Mouse (Mus musculus) limb, embryonic 14.5 days (tissue): ENCODE results near the gene Teddm3. TPM values are rescaled to one million over a fixed set of nuclear protein-coding genes. Genes with fewer than 3 reads are reported as not detected.
A peak's percentile ranks its signal among the peaks of the same experiment; 100 is the strongest.
"Not testable (repeated sequence)": the region's sequence is repeated elsewhere in the genome, so short reads cannot be mapped to it uniquely, and the experiment has no call there.

Source experiments
- ATAC-seq: fragments of 200-750 bp; cut with Nextera tagmentation; 2 replicates; pipeline ENCODE4 v1.8.0; 2017; ENCODE audit warnings: low read depth, moderate number of reproducible peaks, moderate TSS enrichment; ENCODE audit not compliant: low FRiP score
- DNase-seq: peaks from one replicate; pipeline ENCODE4 v3.0.0-alpha.2; 2015; ENCODE audit warnings: low spot score
- H3K27ac ChIP-seq: fragments of 300-500 bp; sonication (generic); replicated peaks from 2 replicates; pipeline ENCODE4 v1.5.1; 2014; ENCODE audit warnings: low read depth, mild to moderate bottlenecking, low read length, moderate library complexity, mixed read lengths
- H3K27me3 ChIP-seq: fragments of 300-500 bp; sonication (generic); 2 replicates; pipeline ENCODE4 v1.6.1; 2014; ENCODE audit warnings: low read length, mixed read lengths; ENCODE audit not compliant: control insufficient read depth, insufficient read depth
- H3K36me3 ChIP-seq: fragments of 300-500 bp; sonication (generic); 2 replicates; pipeline ENCODE4 v1.6.1; 2014; ENCODE audit warnings: mild to moderate bottlenecking, low read length, moderate library complexity, mixed read lengths; ENCODE audit not compliant: control insufficient read depth, insufficient read depth
- H3K4me1 ChIP-seq: fragments of 300-500 bp; sonication (generic); 2 replicates; pipeline ENCODE4 v1.6.1; 2014; ENCODE audit warnings: antibody characterized with exemption, low read length, mixed read lengths; ENCODE audit not compliant: control insufficient read depth, insufficient read depth
- H3K4me2 ChIP-seq: fragments of 300-500 bp; sonication (generic); replicated peaks from 2 replicates; pipeline ENCODE4 v1.6.1; 2014; ENCODE audit warnings: low read depth, mild to moderate bottlenecking, low read length, moderate library complexity; ENCODE audit not compliant: severe bottlenecking
- H3K4me3 ChIP-seq: fragments of 300-500 bp; sonication (generic); replicated peaks from 2 replicates; pipeline ENCODE4 v1.5.1; 2014; ENCODE audit warnings: low read length
- H3K9ac ChIP-seq: fragments of 300-500 bp; sonication (generic); 2 replicates; pipeline ENCODE4 v1.6.1; 2014; ENCODE audit warnings: mild to moderate bottlenecking, low read depth, low read length, moderate library complexity; ENCODE audit not compliant: severe bottlenecking
- H3K9me3 ChIP-seq: fragments of 300-500 bp; sonication (generic); 2 replicates; pipeline ENCODE4 v1.6.1; 2016; ENCODE audit warnings: low read length; ENCODE audit not compliant: control insufficient read depth
- POLR2A ChIP-seq: fragments of 200-500 bp; IDR thresholded peaks from 2 replicates; pipeline ENCODE4 v1.8.0; 2012; ENCODE audit warnings: inconsistent platforms, mild to moderate bottlenecking, moderate library complexity, borderline replicate concordance; ENCODE audit not compliant: insufficient read depth, insufficient read length; ENCODE audit errors: extremely low read depth
- WGBS: fragments of 180-500 bp; shearing (Covaris S2); extraction: QIAGEN DNeasy Blood & Tissue Kit; methylation state at CpG from one replicate; pipeline ENCODE4 v1.1.7; 2014; 5-methylcytosine and 5-hydroxymethylcytosine counted together
- polyA plus RNA-seq, 2 experiments: library from polyadenylated mRNA; depleted of rRNA in 1 of 2; stranded (reverse) in 1 of 2; unstranded in 1 of 2; fragments of >200 nt; fragmentation: Nextera tagmentation in 1 of 2; extraction: Ambion mirVana in 1 of 2; gene quantifications; 2 replicates each; pipeline versions ENCODE4 v1.2.1 to v1.2.3; 2012 to 2014

Gene Teddm3
- polyA plus RNA-seq, 2 experiments, result 0.28 to 2.1 TPM

- DNase-seq, H3K27me3 ChIP-seq, H3K9ac ChIP-seq, H3K9me3 ChIP-seq, H3K4me2 ChIP-seq, ATAC-seq, H3K4me3 ChIP-seq, H3K4me1 ChIP-seq, H3K36me3 ChIP-seq, H3K27ac ChIP-seq: not testable (repeated sequence)
- 59% methylated on average over 1 of the region's 1 CpGs for WGBS
Observed at GRCm38 (mm10) chr16:21159226-21159625, 5.4 kb upstream of the Teddm3 start.

GRCm38 (mm10) chr16:21156261-21156660 lies 2.5 kb upstream of the Teddm3 start:
- H3K9me3 ChIP-seq, H3K4me2 ChIP-seq, H3K36me3 ChIP-seq, H3K4me3 ChIP-seq, H3K27me3 ChIP-seq, H3K4me1 ChIP-seq, DNase-seq, H3K9ac ChIP-seq, H3K27ac ChIP-seq, ATAC-seq: not testable (repeated sequence)

GRCm38 (mm10) chr16:21151564-21152361 lies 2.0 kb downstream of the Teddm3 start:
- no peaks in the 10 kb centered on the region for H3K27me3 ChIP-seq
- TF ChIP-seq POLR2A, result no peak
- H3K4me3 ChIP-seq, result no peak overlapping the region
- WGBS, result 45% methylated on average over 4 of the region's 4 CpGs
- no peaks in the 10 kb centered on the region for H3K9me3 ChIP-seq
- H3K9ac ChIP-seq, result no peak overlapping the region
- DNase-seq (peak; percentile 67), ATAC-seq (no peak)
- H3K36me3 ChIP-seq, result no peaks in the 10 kb centered on the region
- no peak overlapping the region for H3K27ac ChIP-seq
- no peak overlapping the region for H3K4me2 ChIP-seq
- H3K4me1 ChIP-seq, result no peaks in the 10 kb centered on the region

- Histone ChIP-seq H3K27ac (no peak overlapping the region), H3K4me1 (no peaks in the 10 kb centered on the region), H3K4me3 (no peak overlapping the region), H3K36me3 (no peaks in the 10 kb centered on the region), H3K9me3 (no peaks in the 10 kb centered on the region), H3K9ac (no peak overlapping the region), H3K4me2 (no peak overlapping the region), H3K27me3 (no peaks in the 10 kb centered on the region)
- no peak for ATAC-seq
- no peak for DNase-seq
- no peak for TF ChIP-seq POLR2A
Observed at GRCm38 (mm10) chr16:21149896-21150295, 3.9 kb downstream of the Teddm3 start.

- H3K9me3 ChIP-seq, H3K4me1 ChIP-seq, H3K27me3 ChIP-seq, H3K27ac ChIP-seq, ATAC-seq, H3K9ac ChIP-seq, H3K36me3 ChIP-seq, H3K4me3 ChIP-seq, H3K4me2 ChIP-seq, DNase-seq: not testable (repeated sequence)
- WGBS, result 76% methylated on average over 1 of the region's 1 CpGs
Observed at GRCm38 (mm10) chr16:21148451-21148850, 5.3 kb downstream of the Teddm3 start.
